Mouse (Mus musculus) embryonic stem cell, embryonic (primary cell): ENCODE results near the gene Olfr389.

Source experiments
- CTCF ChIA-PET, 4 experiments: fragments of 300-600 bp in 2 of 4; fragments of 350-600 bp in 2 of 4; sonication (Branson Sonifier 250); formaldehyde crosslinking; loops; one replicate each; lab custom pipeline; 2022; ENCODE audit warnings: inconsistent platforms in 2 of 4; lab: Charles Lee
- POLR2A ChIA-PET, 4 experiments: fragments of 300-600 bp in 2 of 4; fragments of 350-600 bp in 2 of 4; sonication (Branson Sonifier 250); formaldehyde crosslinking; loops; one replicate each; lab custom pipeline; 2022; ENCODE audit warnings: antibody characterized with exemption in 4 of 4, inconsistent platforms in 1 of 4; lab: Charles Lee

Gene Olfr389

GRCm38 (mm10) chr11:73780613-73781012 lies at the start of gene Olfr389:
Gene Olfr389 (minus strand): TSS chr11:73780713.
- ChIA-PET POLR2A (no interaction called here), CTCF (no interaction called here)

DNA sequence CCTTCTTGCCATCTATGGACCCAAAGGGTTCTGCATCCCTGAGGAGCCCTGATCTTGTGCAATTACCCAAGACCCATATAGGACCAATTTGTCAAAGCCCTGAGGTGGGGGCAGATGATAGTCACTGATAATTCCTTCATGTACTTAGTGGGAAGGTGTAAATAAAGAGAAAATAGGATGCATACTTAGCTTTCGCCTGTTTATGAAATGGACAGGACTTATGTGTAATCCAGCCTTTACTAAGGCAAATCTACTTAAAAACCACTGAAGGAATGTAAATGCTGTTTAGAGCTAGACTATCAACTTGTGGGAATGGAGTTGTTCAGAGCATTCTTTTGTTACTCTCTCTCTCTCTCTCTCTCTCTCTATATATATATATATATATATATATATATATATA lies 36.4 kb upstream of the Olfr389 start, which contains the start of gene Olfr392:
Gene Olfr392, minus strand, starts transcription at position 101 of the 400 bp plus-strand sequence.
- ChIA-PET POLR2A (no interaction called here), CTCF (no interaction called here)

GRCm38 (mm10) chr11:73802952-73803351 lies 22.4 kb upstream of the Olfr389 start, which contains the start of gene Olfr391-ps:
Gene Olfr391-ps (minus strand): TSS chr11:73803052.
- CTCF ChIA-PET: no interaction called here
- POLR2A ChIA-PET: no interaction called here

DNA sequence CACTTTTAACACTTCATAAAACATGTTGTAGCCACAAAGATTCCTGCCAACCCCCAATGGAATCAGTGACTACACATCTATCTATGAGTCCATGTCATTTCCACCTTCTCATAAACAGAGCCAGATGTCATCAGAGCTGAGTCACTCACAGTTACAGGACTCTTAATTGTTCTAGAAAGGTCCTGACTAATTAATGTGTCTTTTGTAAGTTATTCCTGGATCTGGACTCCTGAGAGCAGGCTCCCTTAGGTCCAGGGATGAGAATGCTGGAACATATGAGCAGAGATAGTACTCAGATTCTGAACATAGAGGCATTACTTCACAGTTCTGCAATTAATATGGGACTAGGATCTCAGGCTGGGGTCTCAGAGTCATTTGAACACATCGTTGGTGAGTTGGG lies 2.2 kb upstream of the Olfr389 start, which contains the start of gene Olfr390:
Gene Olfr390, plus strand, starts transcription at position 301 of the 400 bp plus-strand sequence.
- CTCF ChIA-PET: no interaction called here

DNA sequence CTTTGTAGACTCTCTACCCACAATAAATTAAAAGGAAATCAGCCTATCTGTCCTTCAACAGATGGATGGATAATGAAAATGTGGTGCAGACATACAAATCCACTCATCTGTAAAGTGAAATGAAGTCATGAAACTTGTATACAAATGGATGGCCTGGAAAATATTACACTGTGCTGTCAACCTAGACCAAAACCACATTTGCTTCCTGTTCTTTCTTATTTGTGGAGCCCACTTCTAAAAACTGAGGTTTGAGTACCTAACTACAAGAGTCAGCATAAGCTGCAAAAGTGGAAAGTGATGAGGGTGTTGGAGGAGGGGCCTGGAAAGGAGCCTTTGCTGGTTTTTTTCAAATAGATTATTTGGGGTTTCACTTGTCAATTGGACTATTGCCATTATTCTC lies 21.4 kb downstream of the Olfr389 start:
- ChIA-PET CTCF (no interaction called here), POLR2A (no interaction called here)

More for the DNA sequence above, 2.2 kb upstream of the Olfr389 start, which contains the start of gene Olfr390:
- POLR2A ChIA-PET: no interaction called here
